Mouse (Mus musculus) spleen, adult 2 months (tissue): Measurements from ENCODE around the gene Ube2t. TPM values are rescaled to one million over a fixed set of nuclear protein-coding genes. Genes with fewer than 3 reads are reported as not detected.
A peak's percentile ranks its signal among the peaks of the same experiment; 100 is the strongest.

ENCODE experiments used
- DNase-seq, 2 experiments: peaks; one replicate each; pipeline versions ENCODE4 v3.0.0 to v3.0.0-alpha.2; 2012 to 2021; ENCODE audit warnings: low spot score in 2 of 2, low read depth in 1 of 2
- H3K27ac ChIP-seq: fragments of 200-500 bp; 2 replicates; pipeline ENCODE4 v1.5.1; 2012; ENCODE audit warnings: low read length, inconsistent platforms; ENCODE audit not compliant: insufficient read depth
- H3K27me3 ChIP-seq: fragments of 200-500 bp; 2 replicates; pipeline ENCODE4 v1.6.1; 2012; ENCODE audit warnings: mild to moderate bottlenecking, moderate library complexity, low read length, inconsistent platforms; ENCODE audit not compliant: control insufficient read depth, insufficient read depth
- H3K36me3 ChIP-seq: fragments of 200-500 bp; 2 replicates; pipeline ENCODE4 v1.6.1; 2012; ENCODE audit warnings: mild to moderate bottlenecking, low read length, inconsistent platforms; ENCODE audit not compliant: control insufficient read depth, insufficient read depth
- H3K4me1 ChIP-seq: fragments of 200-500 bp; 2 replicates; pipeline ENCODE4 v1.6.1; 2011; ENCODE audit warnings: inconsistent platforms; ENCODE audit not compliant: control insufficient read depth, insufficient read depth, insufficient read length
- H3K4me3 ChIP-seq: fragments of 200-500 bp; 2 replicates; pipeline ENCODE4 v1.5.1; 2011; ENCODE audit warnings: mild to moderate bottlenecking, inconsistent platforms; ENCODE audit not compliant: insufficient read depth, insufficient read length; ENCODE audit errors: extremely low read depth
- CTCF ChIP-seq: fragments of 200-500 bp; IDR thresholded peaks from 2 replicates; pipeline ENCODE4 v1.5.1; 2011; ENCODE audit warnings: mild to moderate bottlenecking, inconsistent platforms; ENCODE audit not compliant: insufficient read depth, insufficient read length, insufficient replicate concordance; ENCODE audit errors: extremely low read depth
- POLR2A ChIP-seq: fragments of 200-500 bp; IDR thresholded peaks from 2 replicates; pipeline ENCODE4 v1.6.1; 2011; ENCODE audit warnings: low read depth, low read length, inconsistent platforms
- WGBS: fragments of 180-500 bp; shearing (Covaris S2); methylation state at CpG from one replicate; pipeline ENCODE4 v1.1.7; 2018; 5-methylcytosine and 5-hydroxymethylcytosine counted together
- polyA plus RNA-seq: library from polyadenylated mRNA; depleted of rRNA; stranded (reverse); fragments of >200 nt; gene quantifications from 2 replicates; pipeline ENCODE4 v1.2.3, GENCODE M21; 2012; rRNA removed

Gene Ube2t
- polyA plus RNA-seq = 2.1 and 3.8 TPM in 2 replicates

GRCm38 (mm10) chr1:134962053-134962803 lies at the start of gene Ube2t:
Gene Ube2t (plus strand): TSS chr1:134962565.
- no peaks in the 10 kb centered on the region for H3K27me3 ChIP-seq
- no peak for TF ChIP-seq CTCF
- TF ChIP-seq POLR2A = no peak
- no peaks in the 10 kb centered on the region for H3K36me3 ChIP-seq
- DNase-seq = peak; percentile 83 to 94
- peak within 1 kb of the TSS; percentile 78 for H3K4me3 ChIP-seq
- H3K4me1 ChIP-seq = no peaks in the 10 kb centered on the region
- peak within 1 kb of the TSS; percentile 24; the same call in 1 of the 2 replicates for H3K27ac ChIP-seq
- 2% methylated on average over 50 of the region's 50 CpGs for WGBS

- 97% methylated on average over 4 of the region's 4 CpGs for WGBS
- TF ChIP-seq CTCF = no peak
- TF ChIP-seq POLR2A = no peak
Observed at GRCm38 (mm10) chr1:134913535-134913934, 48.8 kb upstream of the Ube2t start.

GRCm38 (mm10) chr1:134915421-134915820 lies 46.9 kb upstream of the Ube2t start:
- DNase-seq = no peak
- no peak overlapping the region for H3K27ac ChIP-seq
- WGBS = 84% methylated on average over 4 of the region's 4 CpGs
- no peak overlapping the region for H3K4me3 ChIP-seq
- no peaks in the 10 kb centered on the region; the same call in 1 of the 2 replicates for H3K4me1 ChIP-seq
- no peaks in the 10 kb centered on the region for H3K36me3 ChIP-seq
- no peak for TF ChIP-seq CTCF
- TF ChIP-seq POLR2A = no peak
- H3K27me3 ChIP-seq = no peaks in the 10 kb centered on the region

More at GRCm38 (mm10) chr1:134913535-134913934, 48.8 kb upstream of the Ube2t start:
- no peak for DNase-seq
- Histone ChIP-seq H3K27me3 (no peaks in the 10 kb centered on the region), H3K27ac (no peak overlapping the region), H3K36me3 (no peaks in the 10 kb centered on the region), H3K4me1 (no peaks in the 10 kb centered on the region; the same call in 1 of the 2 replicates), H3K4me3 (no peak overlapping the region)

- Histone ChIP-seq H3K27me3 (no peaks in the 10 kb centered on the region), H3K4me3 (no peak overlapping the region), H3K4me1 (no peaks in the 10 kb centered on the region), H3K27ac (no peak overlapping the region), H3K36me3 (no peaks in the 10 kb centered on the region)
- DNase-seq = no peak
- WGBS = 93% methylated on average over 6 of the region's 6 CpGs
- no peak for TF ChIP-seq POLR2A
- TF ChIP-seq CTCF = no peak
Observed at GRCm38 (mm10) chr1:134919010-134919409, 43.4 kb upstream of the Ube2t start.

GRCm38 (mm10) chr1:134932431-134932830 lies 29.9 kb upstream of the Ube2t start:
- Histone ChIP-seq H3K27me3 (no peaks in the 10 kb centered on the region), H3K4me1 (no peaks in the 10 kb centered on the region), H3K27ac (no peak overlapping the region), H3K36me3 (no peaks in the 10 kb centered on the region), H3K4me3 (no peak overlapping the region)
- 86% methylated on average over 7 of the region's 7 CpGs for WGBS
- TF ChIP-seq CTCF = no peak
- TF ChIP-seq POLR2A = no peak
- DNase-seq = no peak

GRCm38 (mm10) chr1:134936335-134936734 lies 26.0 kb upstream of the Ube2t start:
- no peak for TF ChIP-seq CTCF
- TF ChIP-seq POLR2A = no peak
- H3K36me3 ChIP-seq = no peaks in the 10 kb centered on the region
- no peak for DNase-seq
- H3K4me1 ChIP-seq = no peaks in the 10 kb centered on the region
- no peak overlapping the region for H3K27ac ChIP-seq
- no peak overlapping the region for H3K4me3 ChIP-seq
- 91% methylated on average over 6 of the region's 6 CpGs for WGBS
- H3K27me3 ChIP-seq = no peaks in the 10 kb centered on the region

GRCm38 (mm10) chr1:134938233-134938632 lies 24.1 kb upstream of the Ube2t start:
- H3K4me1 ChIP-seq = no peaks in the 10 kb centered on the region
- TF ChIP-seq POLR2A (no peak), CTCF (no peak)
- H3K27me3 ChIP-seq = no peaks in the 10 kb centered on the region
- DNase-seq = no peak
- no peak overlapping the region for H3K27ac ChIP-seq
- no peak overlapping the region for H3K4me3 ChIP-seq
- 98% methylated on average over 1 of the region's 1 CpGs for WGBS
- H3K36me3 ChIP-seq = no peaks in the 10 kb centered on the region
